Mouse (Mus musculus) lung, postnatal 0 days (tissue): ENCODE measurements around the gene Fn3krp.

Source experiments
- CTCF ChIP-seq: IDR thresholded peaks from 2 replicates; pipeline ENCODE4 v1.5.1; 2016; ENCODE audit warnings: antibody characterized with exemption, mild to moderate bottlenecking
- EP300 ChIP-seq: IDR thresholded peaks from 2 replicates; pipeline ENCODE4 v1.6.1; 2016; ENCODE audit warnings: antibody characterized with exemption, mild to moderate bottlenecking, control low read depth

GRCm38 (mm10) chr11:121467408-121467807 is 46.2 kb downstream of the Fn3krp start:
- TF ChIP-seq CTCF (no peak), EP300 (no peak)
